Mouse (Mus musculus) MEL (cell line): ENCODE data around the gene Ablim2. TPM values are rescaled to one million over a fixed set of nuclear protein-coding genes. Genes with fewer than 3 reads are reported as not detected.

Experiments
- DNase-seq: peaks from one replicate; pipeline ENCODE4 v3.0.0; 2011; ENCODE audit warnings: low read depth, low spot score
- H3K27ac ChIP-seq: 2 replicates; pipeline ENCODE4 v1.5.1; 2012; ENCODE audit warnings: low read depth, mild to moderate bottlenecking, control low read depth, low read length, moderate library complexity; ENCODE audit not compliant: control insufficient read depth
- H3K27me3 ChIP-seq, 2 experiments: fragments of 150-350 bp in 1 of 2; sonication (generic) in 1 of 2; 2 replicates each; pipeline ENCODE4 v1.6.1; 2012; ENCODE audit warnings: low read length in 2 of 2, mild to moderate bottlenecking in 2 of 2, improper control_type of control experiment in 1 of 2, moderate library complexity in 1 of 2; ENCODE audit not compliant: insufficient read depth in 2 of 2, control insufficient read depth in 1 of 2
- H3K36me3 ChIP-seq, 2 experiments: 2 replicates each; pipeline ENCODE4 v1.6.1; 2012 to 2014; ENCODE audit warnings: low read length in 2 of 2, improper control_type of control experiment in 1 of 2, inconsistent platforms in 1 of 2, mild to moderate bottlenecking in 1 of 2; ENCODE audit not compliant: insufficient read depth in 2 of 2, control insufficient read depth in 1 of 2
- H3K4me1 ChIP-seq, 2 experiments: fragments of 150-350 bp in 1 of 2; sonication (generic) in 1 of 2; 2 replicates each; pipeline ENCODE4 v1.6.1; 2012; ENCODE audit warnings: low read length in 2 of 2, improper control_type of control experiment in 1 of 2, mild to moderate bottlenecking in 1 of 2; ENCODE audit not compliant: insufficient read depth in 2 of 2, control insufficient read depth in 1 of 2
- H3K4me3 ChIP-seq, 2 experiments: fragments of 150-350 bp in 1 of 2; sonication (generic) in 1 of 2; 2 replicates each; pipeline ENCODE4 v1.5.1; 2012; ENCODE audit warnings: low read depth in 2 of 2, low read length in 2 of 2, mild to moderate bottlenecking in 2 of 2, moderate library complexity in 2 of 2, control low read depth in 1 of 2, improper control_type of control experiment in 1 of 2; ENCODE audit not compliant: control insufficient read depth in 1 of 2, insufficient read depth in 1 of 2
- H3K79me2 ChIP-seq: 2 replicates; pipeline ENCODE4 v1.6.1; 2012; ENCODE audit warnings: mild to moderate bottlenecking, low read length, moderate library complexity; ENCODE audit not compliant: control insufficient read depth, poor library complexity, insufficient read depth
- H3K9ac ChIP-seq: 2 replicates; pipeline ENCODE4 v1.6.1; 2012; ENCODE audit warnings: low read depth, mild to moderate bottlenecking, control low read depth, low read length, moderate library complexity; ENCODE audit not compliant: control insufficient read depth, poor library complexity, severe bottlenecking
- H3K9me3 ChIP-seq: fragments of 150-350 bp; sonication (generic); replicated peaks from 2 replicates; pipeline ENCODE4 v1.6.1; 2012; ENCODE audit warnings: mild to moderate bottlenecking, low read length, improper control_type of control experiment, moderate library complexity; ENCODE audit not compliant: insufficient read depth
- BHLHE40 ChIP-seq: IDR thresholded peaks from 2 replicates; pipeline ENCODE4 v1.6.1; 2012; ENCODE audit warnings: low read depth, mild to moderate bottlenecking, inconsistent platforms, low read length, improper control_type of control experiment, borderline replicate concordance
- CHD1 ChIP-seq: IDR thresholded peaks from 2 replicates; pipeline ENCODE4 v1.6.1; 2012; ENCODE audit warnings: low read depth, mild to moderate bottlenecking, inconsistent platforms, low read length, improper control_type of control experiment
- EP300 ChIP-seq, 2 experiments: IDR thresholded peaks; 2 replicates each; pipeline ENCODE4 v1.6.1; 2011; ENCODE audit warnings: improper control_type of control experiment in 2 of 2, low read length in 2 of 2, low read depth in 1 of 2, mild to moderate bottlenecking in 1 of 2
- ETS1 ChIP-seq: IDR thresholded peaks from 2 replicates; pipeline ENCODE4 v1.6.1; 2012; ENCODE audit warnings: low read depth, mild to moderate bottlenecking, inconsistent platforms, low read length, improper control_type of control experiment, moderate library complexity
- GABPA ChIP-seq: IDR thresholded peaks from 2 replicates; pipeline ENCODE4 v1.6.1; 2012; ENCODE audit warnings: low read depth, mild to moderate bottlenecking, inconsistent platforms, low read length, improper control_type of control experiment, moderate library complexity
- GATA1 ChIP-seq: IDR thresholded peaks from 2 replicates; pipeline ENCODE4 v1.6.1; 2011; ENCODE audit warnings: low read depth, low read length, improper control_type of control experiment
- HCFC1 ChIP-seq: IDR thresholded peaks from 2 replicates; pipeline ENCODE4 v1.6.1; 2012; ENCODE audit warnings: low read depth, mild to moderate bottlenecking, inconsistent platforms, low read length, improper control_type of control experiment, moderate library complexity
- KAT2A ChIP-seq: conservative IDR thresholded peaks from 2 replicates; pipeline ENCODE4 v1.6.1; 2012; ENCODE audit warnings: low read depth, low read length, improper control_type of control experiment, inconsistent platforms
- MAFK ChIP-seq: IDR thresholded peaks from 2 replicates; pipeline ENCODE4 v1.6.1; 2011; ENCODE audit warnings: low read depth, mild to moderate bottlenecking, low read length, improper control_type of control experiment, borderline replicate concordance
- MEF2A ChIP-seq: IDR thresholded peaks from 2 replicates; pipeline ENCODE4 v1.6.1; 2014; ENCODE audit warnings: low read depth, mild to moderate bottlenecking, inconsistent platforms, low read length, improper control_type of control experiment; ENCODE audit not compliant: poor library complexity, insufficient replicate concordance, severe bottlenecking; ENCODE audit errors: extremely low read depth
- MXI1 ChIP-seq: IDR thresholded peaks from 2 replicates; pipeline ENCODE4 v1.6.1; 2011; ENCODE audit warnings: mild to moderate bottlenecking, low read depth, low read length, improper control_type of control experiment
- MYC ChIP-seq: IDR thresholded peaks from 2 replicates; pipeline ENCODE4 v1.6.1; 2011; ENCODE audit warnings: low read depth, mild to moderate bottlenecking, low read length, improper control_type of control experiment, moderate library complexity
- POLR2A ChIP-seq, 2 experiments: IDR thresholded peaks; 2 replicates each; pipeline ENCODE4 v1.6.1; 2011 to 2012; ENCODE audit warnings: low read length in 2 of 2, mild to moderate bottlenecking in 2 of 2, control low read depth in 1 of 2, improper control_type of control experiment in 1 of 2, low read depth in 1 of 2, moderate library complexity in 1 of 2; ENCODE audit not compliant: control insufficient read depth in 1 of 2, insufficient read depth in 1 of 2, poor library complexity in 1 of 2
- POLR2AphosphoS5 ChIP-seq: IDR thresholded peaks from 2 replicates; pipeline ENCODE4 v1.6.1; 2012; ENCODE audit warnings: low read depth, borderline replicate concordance, mild to moderate bottlenecking, inconsistent platforms, low read length, moderate library complexity, mixed read lengths
- RAD21 ChIP-seq: IDR thresholded peaks from 2 replicates; pipeline ENCODE4 v1.6.1; 2011; ENCODE audit warnings: mild to moderate bottlenecking, low read depth, low read length, improper control_type of control experiment
- RCOR1 ChIP-seq: IDR thresholded peaks from 2 replicates; pipeline ENCODE4 v1.6.1; 2012; ENCODE audit warnings: low read depth, mild to moderate bottlenecking, inconsistent platforms, low read length, improper control_type of control experiment
- SMC3 ChIP-seq: IDR thresholded peaks from 2 replicates; pipeline ENCODE4 v1.6.1; 2011; ENCODE audit warnings: low read depth, low read length, improper control_type of control experiment
- TAL1 ChIP-seq: IDR thresholded peaks from 2 replicates; pipeline ENCODE4 v1.6.1; 2012; ENCODE audit warnings: mild to moderate bottlenecking, inconsistent platforms, low read length, moderate library complexity, mixed read lengths
- TBP ChIP-seq: IDR thresholded peaks from 2 replicates; pipeline ENCODE4 v1.8.0; 2011; ENCODE audit warnings: low read depth, low read length, improper control_type of control experiment
- TCF12 ChIP-seq: IDR thresholded peaks from 2 replicates; pipeline ENCODE4 v1.6.1; 2014; ENCODE audit warnings: low read depth, mild to moderate bottlenecking, inconsistent platforms, low read length, improper control_type of control experiment, moderate library complexity
- ZKSCAN1 ChIP-seq: IDR thresholded peaks from 2 replicates; pipeline ENCODE4 v1.6.1; 2012; ENCODE audit warnings: low read depth, mild to moderate bottlenecking, inconsistent platforms, low read length, improper control_type of control experiment, moderate library complexity
- ZMIZ1 ChIP-seq: IDR thresholded peaks from 2 replicates; pipeline ENCODE4 v1.6.1; 2012; ENCODE audit warnings: low read depth, mild to moderate bottlenecking, inconsistent platforms, low read length, improper control_type of control experiment, moderate library complexity
- polyA plus RNA-seq, 2 experiments: library from polyadenylated mRNA; stranded (reverse) in 1 of 2; unstranded in 1 of 2; fragments of >175 nt in 1 of 2; fragments of >200 nt in 1 of 2; gene quantifications; 2 replicates each; pipeline versions ENCODE4 v1.2.1 to v1.2.4; 2012; ENCODE audit warnings: low replicate concordance in 2 of 2, low read depth in 1 of 2; ENCODE audit not compliant: insufficient read length in 2 of 2, insufficient read depth in 1 of 2, missing spikeins in 1 of 2
- total RNA-seq: library from RNA; depleted of rRNA; stranded (reverse); fragments of 300-350 nt; gene quantifications from 2 replicates; pipeline ENCODE4 v1.2.3, GENCODE M21; 2012

The Ablim2 gene
- total and polyA plus RNA-seq, 3 experiments, result not detected

DNA sequence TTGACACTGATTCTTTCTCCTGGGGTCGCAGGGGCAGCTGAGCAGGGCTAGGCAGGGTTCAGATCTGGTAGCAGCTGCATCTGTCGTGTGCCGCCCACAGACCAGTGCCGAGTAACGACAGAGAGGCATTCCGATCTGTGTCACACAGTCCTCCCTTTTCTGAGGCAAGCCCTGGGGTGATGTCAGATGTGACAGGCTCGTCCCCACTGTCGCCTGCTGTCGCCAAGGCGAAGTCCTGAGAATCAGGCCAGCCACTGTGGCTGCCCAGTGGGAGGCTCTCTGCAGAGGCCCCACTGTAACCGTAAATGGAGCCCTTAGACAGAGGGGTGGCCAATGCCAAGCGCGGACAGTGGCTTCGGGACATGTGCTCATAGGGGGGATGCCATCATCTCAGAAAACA is 69.4 kb downstream of the Ablim2 start:
- Histone ChIP-seq H3K79me2 (no peaks in the 10 kb centered on the region), H3K9ac (no peak overlapping the region), H3K4me3 (no peak overlapping the region), H3K27ac (no peak overlapping the region), H3K9me3 (no peaks in the 10 kb centered on the region), H3K27me3 (no peaks in the 10 kb centered on the region), H3K36me3 (no peaks in the 10 kb centered on the region), H3K4me1 (no peaks in the 10 kb centered on the region)
- DNase-seq, result no peak
- TF ChIP-seq TAL1 (no peak), GATA1 (no peak), BHLHE40 (no peak), TBP (no peak), ETS1 (no peak), RCOR1 (no peak), POLR2A (IDR thresholded peaks at IDR 0.05; ENCODE audit: control insufficient read depth in 1 of 2, insufficient read depth in 1 of 2, low read depth in 1 of 2, low read length in 2 of 2, poor library complexity in 1 of 2) (no peak), POLR2AphosphoS5 (no peak), MYC (no peak), MAFK (no peak), MEF2A (no peak), KAT2A (no peak), MXI1 (no peak), ZMIZ1 (no peak), ZKSCAN1 (no peak), EP300 (IDR thresholded peaks at IDR 0.05; ENCODE audit: low read depth in 1 of 2, low read length in 2 of 2) (no peak), TCF12 (no peak), GABPA (no peak), HCFC1 (no peak), CHD1 (no peak)

DNA sequence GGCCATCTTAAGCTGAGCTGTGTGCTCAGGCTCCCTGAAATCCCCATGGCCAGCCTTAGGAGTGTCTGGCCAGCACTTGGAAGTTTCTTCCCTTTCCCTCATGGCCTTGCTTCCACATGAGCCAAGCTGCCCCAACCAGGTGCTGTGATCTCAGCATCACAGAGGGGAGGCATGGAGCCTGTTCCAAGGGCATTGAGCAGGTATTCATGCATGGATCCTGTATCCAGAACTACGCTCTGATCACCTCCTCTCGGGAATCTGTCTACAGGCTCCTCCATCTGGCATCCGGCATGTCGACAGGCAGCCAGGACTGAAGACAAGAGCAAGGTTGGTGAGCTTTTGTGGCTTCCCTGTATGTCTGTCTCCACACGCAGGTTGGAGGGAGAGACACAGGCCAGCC is 70.2 kb downstream of the Ablim2 start:
- H3K79me2 ChIP-seq, result no peaks in the 10 kb centered on the region
- H3K9me3 ChIP-seq, result no peaks in the 10 kb centered on the region
- H3K27ac ChIP-seq, result no peak overlapping the region
- no peaks in the 10 kb centered on the region for H3K4me1 ChIP-seq
- no peaks in the 10 kb centered on the region for H3K36me3 ChIP-seq
- H3K27me3 ChIP-seq, result no peaks in the 10 kb centered on the region
- H3K9ac ChIP-seq, result no peak overlapping the region
- H3K4me3 ChIP-seq, result no peak overlapping the region
- no peak for TF ChIP-seq RAD21
- no peak for TF ChIP-seq MXI1
- no peak for TF ChIP-seq TAL1
- TF ChIP-seq SMC3, result no peak
- no peak for TF ChIP-seq EP300 (IDR thresholded peaks at IDR 0.05; ENCODE audit: low read depth in 1 of 2, low read length in 2 of 2)
- no peak for TF ChIP-seq ETS1
- no peak for TF ChIP-seq MYC
- TF ChIP-seq MAFK, result no peak
- no peak for TF ChIP-seq ZMIZ1
- DNase-seq, result no peak
